Mouse (Mus musculus): ENCODE results near the gene Olfr884.

Gene Olfr884

DNA sequence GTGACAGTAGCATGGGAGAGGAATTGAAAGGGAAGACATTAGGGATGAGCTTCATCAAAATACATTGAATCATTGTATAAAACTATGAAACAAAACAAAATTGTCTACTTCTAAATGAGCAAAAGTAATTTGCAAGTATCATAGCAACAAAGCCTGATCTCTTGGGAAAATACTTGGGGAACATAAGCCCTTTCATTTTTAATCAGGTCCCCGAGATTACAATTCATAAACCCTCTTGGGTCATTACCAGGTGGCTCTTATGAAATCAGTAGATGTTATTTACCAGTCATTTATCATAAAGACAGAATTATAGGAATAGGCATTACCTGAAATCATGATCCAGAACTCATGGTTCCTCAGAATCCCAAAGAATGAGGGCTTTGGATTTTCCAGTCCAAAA is at the start of gene Olfr884:
Gene Olfr884 (plus strand): TSS at position 301 of the 400 bp plus-strand sequence.
- no peak for DNase-seq (ENCODE audit: low spot score in 2 of 2)

DNA sequence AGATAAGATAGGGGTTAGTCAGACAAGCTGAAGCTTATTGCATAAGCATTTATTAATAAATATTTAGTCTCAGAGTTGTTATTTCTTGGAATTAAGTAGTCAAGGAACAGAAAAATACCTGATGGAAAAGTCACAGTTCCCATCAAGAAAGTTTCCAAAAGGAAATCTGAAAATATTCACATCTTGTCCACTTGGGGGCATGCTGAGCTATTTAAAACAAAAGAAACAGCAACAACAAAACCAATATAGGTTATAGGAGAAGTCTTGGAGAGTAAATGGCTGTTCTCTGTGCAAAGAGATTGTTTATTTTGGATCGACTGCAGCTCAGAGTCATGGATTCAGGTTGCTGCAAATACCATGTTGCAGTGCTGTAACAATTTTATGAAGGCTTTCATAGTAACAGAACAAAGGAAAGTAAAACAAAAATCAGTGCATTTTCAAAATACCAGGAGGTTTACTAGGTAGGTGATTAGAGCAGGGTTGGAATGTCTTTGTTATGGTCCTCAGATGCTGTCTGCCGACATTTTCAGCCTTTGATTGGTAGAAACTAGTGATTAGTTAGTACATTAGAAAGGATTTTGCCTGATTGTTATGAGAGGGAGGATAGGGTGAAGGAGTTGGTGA is 47.7 kb upstream of the Olfr884 start:
- no peak for DNase-seq (ENCODE audit: low spot score in 2 of 2)

DNA sequence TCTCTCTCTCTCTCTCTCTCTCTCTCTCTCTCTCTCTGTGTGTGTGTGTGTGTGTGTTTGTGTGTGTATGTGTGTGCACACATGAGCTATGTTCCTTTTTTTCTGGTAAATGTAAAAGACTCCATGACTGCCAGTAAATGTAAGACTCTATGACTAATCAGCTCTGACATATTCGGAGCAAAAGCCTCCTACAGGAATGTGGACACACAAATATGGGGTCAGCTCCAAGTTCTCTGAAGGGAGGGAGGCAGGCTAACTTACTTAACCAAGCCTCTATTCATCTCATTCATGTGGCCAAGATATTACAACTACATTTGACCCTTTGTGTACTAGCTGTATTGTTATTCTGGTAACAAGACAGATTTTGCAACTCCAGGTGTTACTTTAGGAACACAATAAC is 46.3 kb upstream of the Olfr884 start:
- DNase-seq (ENCODE audit: low spot score in 2 of 2) = no peak

DNA sequence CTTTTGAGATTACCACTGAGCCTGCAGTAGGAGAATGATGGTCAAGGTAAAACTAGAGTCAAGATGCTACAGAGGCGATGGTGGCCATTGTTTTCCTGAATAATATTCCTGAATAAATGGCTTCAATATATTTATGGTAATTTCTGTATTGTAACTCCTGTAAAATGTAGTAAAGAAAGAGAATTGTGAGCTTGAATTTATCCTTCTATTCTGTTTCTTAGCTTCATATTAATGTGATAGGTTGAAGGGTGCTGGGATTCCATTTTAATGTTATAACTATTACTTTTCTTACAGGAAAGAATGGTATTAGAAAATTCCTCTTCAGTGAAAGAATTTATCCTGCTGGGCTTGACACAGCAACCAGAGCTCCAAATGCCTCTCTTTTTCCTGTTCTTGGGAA is 20.8 kb upstream of the Olfr884 start, which contains the start of gene Olfr883:
Gene Olfr883 (plus strand): TSS at position 301 of the 400 bp plus-strand sequence.
- DNase-seq (ENCODE audit: low spot score in 2 of 2) = no peak

DNA sequence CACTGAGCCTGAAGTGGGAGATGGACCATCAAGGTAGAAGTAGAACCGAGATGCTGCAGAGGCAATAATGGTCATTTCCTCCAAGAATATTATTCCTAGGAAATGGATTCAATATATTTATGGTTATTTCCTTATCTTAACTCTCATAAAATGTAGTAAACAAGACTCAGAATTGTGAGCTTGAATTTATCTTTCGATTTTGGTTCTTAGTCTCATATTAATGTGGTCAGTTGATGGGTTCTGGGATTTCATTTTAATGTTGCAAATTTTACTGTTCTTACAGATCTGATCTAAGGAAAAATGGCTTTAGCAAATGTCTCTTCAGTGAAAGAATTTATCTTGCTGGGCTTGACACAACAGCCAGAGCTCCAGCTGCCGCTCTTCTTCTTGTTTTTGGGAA is 14.7 kb downstream of the Olfr884 start, which contains the start of gene Olfr885:
Gene Olfr885 (plus strand): TSS at position 301 of the 400 bp plus-strand sequence.
- DNase-seq (ENCODE audit: low spot score in 2 of 2) = no peak

DNA sequence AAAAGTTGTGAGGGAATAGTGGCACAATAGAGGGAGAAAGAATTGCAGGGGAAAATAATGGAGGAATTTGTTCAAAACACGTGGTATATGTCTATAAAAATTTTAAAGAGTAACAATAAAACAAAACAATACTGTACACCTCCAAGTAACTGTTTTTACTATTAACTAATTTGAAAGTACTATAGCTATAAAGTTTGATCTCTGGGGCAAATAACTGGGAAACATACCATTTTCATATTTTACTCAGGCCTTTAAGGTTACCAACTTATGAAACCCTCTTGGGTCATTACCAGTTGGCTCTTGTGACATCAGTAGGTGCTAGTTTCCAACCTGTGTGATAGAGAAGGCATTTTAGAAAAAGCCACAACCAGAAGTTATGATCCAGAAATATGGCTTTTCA is 37.4 kb downstream of the Olfr884 start, which contains the start of gene Olfr887:
Gene Olfr887 (plus strand): TSS at position 301 of the 400 bp plus-strand sequence.
- no peak for DNase-seq (ENCODE audit: low spot score in 2 of 2)

All from right cerebral cortex, postnatal 10 days (tissue).